Mouse (Mus musculus) mesoderm, embryonic 11.5 days (tissue): ENCODE results near the gene Mepce.
A peak's percentile ranks its signal among the peaks of the same experiment; 100 is the strongest.

Source experiments
- DNase-seq: peaks from one replicate; pipeline ENCODE4 v3.0.0-alpha.2; 2012; ENCODE audit warnings: low read depth, low spot score

Mepce gene

DNA sequence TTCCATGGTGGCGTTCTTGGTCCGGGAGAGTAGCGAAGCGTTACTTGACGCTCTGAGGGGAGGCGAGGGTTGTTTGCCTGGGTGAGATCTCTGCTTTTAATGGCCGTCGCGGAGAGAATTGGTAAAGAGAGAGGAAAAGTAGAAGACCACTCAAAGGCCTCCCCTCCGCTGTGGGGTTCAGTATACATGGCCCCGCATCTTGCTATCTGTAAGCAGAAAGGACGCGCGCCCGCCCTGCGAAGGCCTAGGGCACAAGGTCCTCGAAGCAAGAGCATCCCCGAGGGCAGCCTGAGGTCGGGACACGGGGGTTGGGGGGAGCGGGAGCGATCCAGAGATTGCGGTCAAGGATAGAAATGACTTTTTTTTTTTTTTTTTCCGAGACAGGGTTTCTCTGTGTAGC lies 716 bp upstream of the Mepce start:
- no peak for DNase-seq

GRCm38 (mm10) chr5:137786109-137786942 lies 1.1 kb downstream of the Mepce start:
- DNase-seq = peak; percentile 100

GRCm38 (mm10) chr5:137785164-137786031 lies 2.1 kb downstream of the Mepce start:
- no peak for DNase-seq

DNA sequence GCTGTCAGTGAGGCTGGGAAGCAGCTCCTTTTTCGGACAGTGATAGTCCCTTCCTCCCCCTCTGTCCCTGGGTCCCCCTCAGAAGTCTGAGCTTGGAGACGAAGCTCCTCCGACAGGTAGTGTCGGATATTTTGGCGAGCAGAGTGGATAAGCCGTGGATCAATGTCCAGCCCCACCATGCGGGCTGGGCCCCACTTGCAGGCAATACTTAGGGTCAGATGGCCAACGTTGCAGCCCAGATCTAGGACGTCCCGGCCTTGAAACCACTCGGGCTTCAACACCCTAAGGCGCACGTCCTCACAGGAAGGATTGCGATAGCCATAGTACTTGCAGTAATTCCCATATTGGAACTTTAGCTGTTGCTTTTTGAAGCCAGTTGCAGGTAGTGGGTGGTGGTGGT lies 2.9 kb downstream of the Mepce start:
- no peak for DNase-seq

- no peak for DNase-seq
These were observed 3.4 kb downstream of the Mepce start for GRCm38 (mm10) chr5:137783901-137784540.

- no peak for DNase-seq
These were observed 4.5 kb downstream of the Mepce start for GRCm38 (mm10) chr5:137782776-137783522.

- DNase-seq = no peak
These were observed 5.8 kb downstream of the Mepce start for GRCm38 (mm10) chr5:137781661-137782060.

DNA sequence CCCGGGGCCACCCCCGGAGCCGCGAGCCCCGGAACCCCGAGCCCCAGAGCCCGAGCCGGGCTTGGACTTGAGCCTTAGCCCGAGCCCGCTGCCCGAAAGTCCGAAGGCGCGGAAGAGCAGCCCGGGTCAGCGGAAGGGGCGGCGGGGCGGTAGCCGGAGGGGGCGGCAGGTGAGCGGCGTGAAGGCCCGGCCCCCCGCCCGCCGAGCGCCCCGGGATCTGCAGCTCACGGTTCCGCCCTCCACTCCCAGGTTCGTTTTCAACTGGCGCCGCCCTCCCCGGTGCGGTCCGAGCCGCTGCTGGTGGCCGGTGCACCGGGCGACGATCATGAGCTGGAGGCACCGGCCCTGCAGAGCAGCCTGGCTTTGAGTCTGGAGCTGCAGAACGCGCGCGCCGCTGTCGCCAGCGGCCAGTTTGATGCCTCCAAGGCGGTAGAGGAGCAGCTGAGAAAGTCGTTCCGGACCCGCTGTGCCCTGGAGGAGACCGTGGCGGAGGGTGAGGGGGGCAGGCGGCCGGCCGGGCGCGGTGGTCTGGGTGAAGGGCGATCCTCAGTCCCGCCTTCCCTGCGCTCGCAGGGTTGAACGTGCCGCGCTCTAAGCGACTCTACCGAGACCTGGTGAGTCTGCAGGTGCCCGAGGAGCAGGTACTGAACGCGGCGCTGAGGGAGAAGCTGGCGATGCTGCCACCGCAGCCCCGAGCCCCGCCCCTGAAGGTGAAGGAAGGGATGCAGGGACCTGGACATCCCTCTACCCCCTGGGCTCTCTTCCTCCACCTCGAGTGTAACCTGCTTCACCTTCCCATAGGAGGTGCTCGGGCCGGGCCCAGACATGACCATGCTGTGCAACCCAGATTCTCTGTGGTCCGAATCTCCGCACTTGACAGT lies 8.2 kb downstream of the Mepce start:
- DNase-seq = no peak

DNA sequence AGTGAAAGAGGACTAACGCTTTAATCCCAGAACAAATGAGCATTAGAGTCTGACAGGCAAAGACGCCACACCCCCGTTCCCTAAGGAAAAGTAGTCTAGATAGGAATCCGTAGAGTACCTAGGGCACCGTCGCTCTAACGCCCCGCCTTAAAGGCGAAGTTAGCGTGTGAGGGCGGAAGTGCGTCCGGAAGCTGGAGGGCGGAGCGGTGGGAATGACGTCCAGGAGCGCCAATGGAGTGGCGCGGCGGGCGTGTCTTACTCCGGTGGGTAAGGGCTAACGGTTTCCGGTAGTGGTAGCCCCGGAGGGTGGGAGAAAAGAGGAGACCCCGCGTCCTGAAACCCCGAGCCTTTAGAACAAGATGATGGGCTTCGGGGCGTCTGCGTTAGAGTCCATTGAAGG lies 8.8 kb downstream of the Mepce start, which contains the start of gene Ppp1r35:
Gene Ppp1r35 (plus strand): TSS at position 215 of the 400 bp plus-strand sequence.
- DNase-seq = peak; percentile 98

DNA sequence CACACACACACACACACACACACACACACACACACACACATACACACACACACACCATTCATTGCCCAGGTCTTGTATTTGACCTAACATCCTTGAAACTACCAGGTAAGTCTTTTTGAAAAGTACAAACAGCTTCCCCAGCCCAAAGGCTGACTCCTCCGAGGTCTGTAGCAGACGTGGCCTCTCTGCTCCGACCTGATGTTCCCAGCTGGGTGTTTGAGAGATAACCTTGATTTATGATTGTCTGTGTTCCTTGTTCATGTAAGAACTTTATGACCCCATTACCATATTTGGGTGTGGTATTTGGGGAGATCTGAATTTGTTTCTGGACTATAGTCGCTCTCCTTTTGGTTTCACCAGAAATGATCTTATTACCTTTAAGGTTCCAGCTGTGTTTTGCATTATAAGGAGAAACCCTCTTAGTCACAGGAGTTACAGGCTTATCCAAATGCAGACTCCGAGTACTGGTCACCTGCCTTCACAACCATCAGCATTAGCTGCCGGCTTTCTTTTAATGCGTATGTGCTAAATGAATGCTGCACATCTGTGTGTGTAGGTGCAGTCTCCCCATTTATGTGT lies 10.1 kb downstream of the Mepce start:
- DNase-seq = no peak

GRCm38 (mm10) chr5:137776408-137776918 lies 11.0 kb downstream of the Mepce start:
- DNase-seq = no peak

GRCm38 (mm10) chr5:137775587-137776290 lies 11.7 kb downstream of the Mepce start:
- no peak for DNase-seq

DNA sequence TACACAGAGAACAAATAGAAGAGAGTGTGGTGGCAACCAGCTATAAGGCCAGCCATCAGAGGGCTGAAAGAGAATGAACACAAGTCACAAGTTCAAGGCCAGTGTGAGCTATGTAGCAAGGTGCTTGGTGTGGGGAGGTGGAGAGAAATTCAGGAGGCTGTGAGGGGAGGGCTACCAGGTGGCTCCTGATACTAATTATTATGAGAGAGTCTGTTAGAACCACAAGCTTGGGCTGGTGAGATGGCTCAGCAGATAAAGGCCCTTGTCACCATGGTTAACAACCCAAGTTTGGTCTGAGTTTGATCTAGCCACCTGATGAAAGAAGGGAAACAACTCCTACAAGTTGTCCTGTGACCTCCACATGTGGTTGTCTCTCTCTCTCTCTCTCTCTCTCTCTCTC lies 14.7 kb downstream of the Mepce start:
- no peak for DNase-seq

GRCm38 (mm10) chr5:137770709-137771108 lies 16.7 kb downstream of the Mepce start:
- peak; percentile 78 for DNase-seq

GRCm38 (mm10) chr5:137768475-137768874 lies 19.0 kb downstream of the Mepce start:
- no peak for DNase-seq

DNA sequence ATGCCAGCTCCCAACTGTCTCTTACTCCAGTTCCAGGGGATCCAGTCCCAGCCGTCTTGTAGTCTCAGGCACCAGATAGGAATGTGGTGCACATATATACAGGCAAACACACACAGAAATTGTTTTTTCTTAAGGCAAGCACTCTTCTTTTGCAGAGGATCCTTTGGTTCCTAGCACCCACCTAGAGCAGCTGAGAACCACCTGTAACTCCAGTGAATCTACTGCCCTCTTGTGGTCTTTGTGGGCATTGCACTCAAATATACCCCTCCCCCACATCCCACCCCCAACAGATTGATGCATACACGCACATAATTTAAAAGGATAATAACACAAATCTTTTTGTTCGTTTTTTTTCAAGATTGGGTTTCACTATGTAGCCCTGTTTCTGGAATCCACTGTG lies 21.2 kb downstream of the Mepce start:
- no peak for DNase-seq

- DNase-seq = no peak
These were observed 22.7 kb downstream of the Mepce start for GRCm38 (mm10) chr5:137764609-137765340.

DNA sequence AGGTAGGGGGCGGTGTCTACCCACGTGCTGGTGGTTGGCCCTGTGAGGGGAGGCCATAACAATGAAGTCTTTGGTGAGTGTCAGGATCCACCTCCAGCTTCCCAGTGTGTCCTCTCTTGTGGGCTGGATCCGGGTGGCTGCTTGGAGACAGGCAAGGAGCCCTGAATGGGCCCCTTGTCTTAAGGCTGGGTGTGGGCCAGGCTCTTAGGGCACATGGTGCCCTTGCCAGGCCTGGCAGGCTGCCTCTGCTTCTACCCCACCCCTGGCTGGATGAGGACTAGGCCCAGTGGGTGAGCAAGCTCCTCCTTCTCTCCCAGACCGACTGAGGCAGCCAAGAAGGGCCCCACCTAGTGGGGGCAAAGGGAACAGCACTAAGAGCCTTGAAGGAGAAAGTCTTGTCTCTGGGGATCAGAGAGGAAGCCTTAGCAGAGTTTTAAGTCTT lies 27.5 kb downstream of the Mepce start:
- peak; percentile 84 for DNase-seq
